Mouse (Mus musculus) spleen, adult 2 months (tissue): ENCODE measurements at regions not wholly inside any gene's neighbourhood (a gene's known extent, or its start where the extent isn't known, plus 50 kb on each side); places are given as distances from the start of the nearest gene placed in this dataset.

ENCODE experiments used
- DNase-seq, 2 experiments: peaks; one replicate each; pipeline versions ENCODE4 v3.0.0 to v3.0.0-alpha.2; 2012 to 2021; ENCODE audit warnings: low spot score in 2 of 2, low read depth in 1 of 2
- H3K27ac ChIP-seq: fragments of 200-500 bp; 2 replicates; pipeline ENCODE4 v1.5.1; 2012; ENCODE audit warnings: low read length, inconsistent platforms; ENCODE audit not compliant: insufficient read depth
- H3K27me3 ChIP-seq: fragments of 200-500 bp; 2 replicates; pipeline ENCODE4 v1.6.1; 2012; ENCODE audit warnings: mild to moderate bottlenecking, moderate library complexity, low read length, inconsistent platforms; ENCODE audit not compliant: control insufficient read depth, insufficient read depth
- H3K36me3 ChIP-seq: fragments of 200-500 bp; 2 replicates; pipeline ENCODE4 v1.6.1; 2012; ENCODE audit warnings: mild to moderate bottlenecking, low read length, inconsistent platforms; ENCODE audit not compliant: control insufficient read depth, insufficient read depth
- H3K4me1 ChIP-seq: fragments of 200-500 bp; 2 replicates; pipeline ENCODE4 v1.6.1; 2011; ENCODE audit warnings: inconsistent platforms; ENCODE audit not compliant: control insufficient read depth, insufficient read depth, insufficient read length
- H3K4me3 ChIP-seq: fragments of 200-500 bp; 2 replicates; pipeline ENCODE4 v1.5.1; 2011; ENCODE audit warnings: mild to moderate bottlenecking, inconsistent platforms; ENCODE audit not compliant: insufficient read depth, insufficient read length; ENCODE audit errors: extremely low read depth
- CTCF ChIP-seq: fragments of 200-500 bp; IDR thresholded peaks from 2 replicates; pipeline ENCODE4 v1.5.1; 2011; ENCODE audit warnings: mild to moderate bottlenecking, inconsistent platforms; ENCODE audit not compliant: insufficient read depth, insufficient read length, insufficient replicate concordance; ENCODE audit errors: extremely low read depth
- POLR2A ChIP-seq: fragments of 200-500 bp; IDR thresholded peaks from 2 replicates; pipeline ENCODE4 v1.6.1; 2011; ENCODE audit warnings: low read depth, low read length, inconsistent platforms
- WGBS: fragments of 180-500 bp; shearing (Covaris S2); methylation state at CpG from one replicate; pipeline ENCODE4 v1.1.7; 2018; 5-methylcytosine and 5-hydroxymethylcytosine counted together

DNA sequence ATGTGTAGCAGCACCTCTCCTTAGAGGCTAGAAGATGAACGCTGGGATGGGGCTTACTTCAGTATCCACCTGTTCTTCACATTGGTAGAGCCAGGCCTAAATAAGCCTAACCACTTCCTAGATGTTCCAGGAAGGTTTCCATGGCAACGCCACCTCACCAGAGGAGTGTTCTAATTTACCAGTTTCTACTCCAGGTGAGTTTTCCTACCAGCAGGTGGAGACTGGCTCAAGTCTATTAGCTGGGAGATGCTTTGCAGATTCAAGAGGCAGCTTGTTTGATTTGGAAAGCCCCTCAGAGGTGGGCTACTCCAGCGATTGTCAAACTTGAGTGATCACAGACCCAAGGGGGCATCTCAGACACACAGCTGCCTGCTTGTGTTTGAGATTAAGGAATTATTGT, 138.8 kb upstream of the Prok2 start:
- Histone ChIP-seq H3K4me1 (no peaks in the 10 kb centered on the region), H3K36me3 (no peaks in the 10 kb centered on the region), H3K27ac (no peak overlapping the region), H3K27me3 (no peaks in the 10 kb centered on the region), H3K4me3 (no peak overlapping the region)
- TF ChIP-seq CTCF: no peak
- TF ChIP-seq POLR2A: no peak
- WGBS: 59% methylated on average over 3 of the region's 3 CpGs
- no peak for DNase-seq

GRCm38 (mm10) chr6:99863418-99863817, 137.2 kb upstream of the Prok2 start:
- WGBS: 78% methylated on average over 9 of the region's 9 CpGs
- no peak for DNase-seq
- Histone ChIP-seq H3K27me3 (no peaks in the 10 kb centered on the region), H3K4me3 (no peak overlapping the region), H3K27ac (no peak overlapping the region), H3K36me3 (no peaks in the 10 kb centered on the region), H3K4me1 (no peaks in the 10 kb centered on the region)
- no peak for TF ChIP-seq CTCF
- no peak for TF ChIP-seq POLR2A

DNA sequence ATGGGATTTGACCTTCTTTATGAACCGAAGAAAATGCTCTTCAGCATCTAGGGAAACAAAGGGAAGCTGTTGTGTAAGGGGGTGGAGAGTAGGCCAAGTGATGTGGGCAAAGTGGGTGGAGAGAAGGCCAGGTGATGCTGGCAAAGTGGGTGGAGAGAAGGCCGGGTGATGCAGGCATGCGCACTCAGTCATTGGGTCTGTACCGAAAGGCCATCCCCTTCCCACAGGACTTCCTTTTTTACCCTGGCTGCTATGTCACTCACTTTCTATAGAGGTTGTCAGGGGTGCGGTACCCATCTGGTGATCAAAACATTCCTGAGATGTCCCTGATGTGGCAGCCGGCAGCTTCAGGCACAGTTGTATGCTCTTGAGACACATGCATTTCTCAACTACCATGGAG, 131.2 kb upstream of the Prok2 start:
- no peak overlapping the region for H3K4me3 ChIP-seq
- WGBS: 81% methylated on average over 6 of the region's 6 CpGs
- H3K4me1 ChIP-seq: no peaks in the 10 kb centered on the region
- no peaks in the 10 kb centered on the region for H3K27me3 ChIP-seq
- H3K27ac ChIP-seq: no peak overlapping the region
- H3K36me3 ChIP-seq: no peaks in the 10 kb centered on the region
- TF ChIP-seq POLR2A (no peak), CTCF (no peak)
- no peak for DNase-seq

DNA sequence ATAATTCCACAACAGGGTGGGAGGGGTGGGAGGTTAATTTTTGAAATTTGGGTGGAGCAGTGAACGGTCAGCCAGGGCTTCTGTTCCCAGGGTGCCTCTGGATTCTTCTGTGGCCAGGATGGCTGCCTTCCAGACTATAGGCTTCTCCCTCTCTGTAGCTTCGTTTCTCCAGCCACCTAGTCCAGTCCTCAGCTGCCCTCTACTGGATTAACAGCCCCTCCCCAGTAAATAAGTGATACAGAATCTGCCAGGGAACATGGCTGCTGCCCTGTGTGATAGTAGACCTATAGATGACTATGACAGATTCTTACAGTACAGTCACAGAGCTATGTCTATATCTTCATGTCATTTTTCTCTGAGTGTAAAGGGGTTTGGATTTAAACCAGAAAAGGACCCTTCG, 127.5 kb upstream of the Prok2 start:
- no peak overlapping the region for H3K27ac ChIP-seq
- TF ChIP-seq POLR2A: no peak
- no peak for TF ChIP-seq CTCF
- H3K36me3 ChIP-seq: no peaks in the 10 kb centered on the region
- 60% methylated on average over 3 of the region's 3 CpGs for WGBS
- H3K27me3 ChIP-seq: no peaks in the 10 kb centered on the region
- no peak overlapping the region for H3K4me3 ChIP-seq
- no peak for DNase-seq
- H3K4me1 ChIP-seq: no peaks in the 10 kb centered on the region

DNA sequence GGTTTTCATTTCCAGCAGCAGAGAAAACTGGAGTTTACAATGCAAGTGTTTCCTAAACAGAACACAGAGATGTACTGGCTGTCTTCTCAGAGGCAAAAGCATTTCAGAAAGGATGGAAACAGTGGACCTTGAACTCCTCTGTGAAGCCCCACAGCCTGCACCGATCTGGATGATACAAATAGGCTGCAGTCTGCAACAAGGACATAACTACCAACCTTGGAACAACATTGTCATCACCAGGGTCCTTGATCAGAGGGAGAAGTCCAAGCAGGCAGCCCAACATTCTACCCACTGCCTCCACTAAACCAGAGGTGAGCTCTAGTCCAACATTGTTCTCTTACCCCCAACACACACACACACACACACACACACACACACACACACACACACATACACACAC, 124.5 kb upstream of the Prok2 start:
- 90% methylated on average over 1 of the region's 1 CpGs for WGBS
- no peak for TF ChIP-seq POLR2A
- no peak for TF ChIP-seq CTCF

GRCm38 (mm10) chr6:99845508-99845846, 119.3 kb upstream of the Prok2 start:
- no peak for DNase-seq
- WGBS: 91% methylated on average over 4 of the region's 4 CpGs
- Histone ChIP-seq H3K36me3 (no peaks in the 10 kb centered on the region), H3K27me3 (no peaks in the 10 kb centered on the region), H3K4me3 (no peak overlapping the region), H3K4me1 (no peaks in the 10 kb centered on the region), H3K27ac (no peak overlapping the region)
- TF ChIP-seq POLR2A (no peak), CTCF (no peak)

More for the DNA sequence above, 124.5 kb upstream of the Prok2 start:
- DNase-seq: no peak
- H3K4me1 ChIP-seq: no peaks in the 10 kb centered on the region
- no peaks in the 10 kb centered on the region for H3K27me3 ChIP-seq
- no peak overlapping the region for H3K27ac ChIP-seq
- no peaks in the 10 kb centered on the region for H3K36me3 ChIP-seq
- H3K4me3 ChIP-seq: no peak overlapping the region

DNA sequence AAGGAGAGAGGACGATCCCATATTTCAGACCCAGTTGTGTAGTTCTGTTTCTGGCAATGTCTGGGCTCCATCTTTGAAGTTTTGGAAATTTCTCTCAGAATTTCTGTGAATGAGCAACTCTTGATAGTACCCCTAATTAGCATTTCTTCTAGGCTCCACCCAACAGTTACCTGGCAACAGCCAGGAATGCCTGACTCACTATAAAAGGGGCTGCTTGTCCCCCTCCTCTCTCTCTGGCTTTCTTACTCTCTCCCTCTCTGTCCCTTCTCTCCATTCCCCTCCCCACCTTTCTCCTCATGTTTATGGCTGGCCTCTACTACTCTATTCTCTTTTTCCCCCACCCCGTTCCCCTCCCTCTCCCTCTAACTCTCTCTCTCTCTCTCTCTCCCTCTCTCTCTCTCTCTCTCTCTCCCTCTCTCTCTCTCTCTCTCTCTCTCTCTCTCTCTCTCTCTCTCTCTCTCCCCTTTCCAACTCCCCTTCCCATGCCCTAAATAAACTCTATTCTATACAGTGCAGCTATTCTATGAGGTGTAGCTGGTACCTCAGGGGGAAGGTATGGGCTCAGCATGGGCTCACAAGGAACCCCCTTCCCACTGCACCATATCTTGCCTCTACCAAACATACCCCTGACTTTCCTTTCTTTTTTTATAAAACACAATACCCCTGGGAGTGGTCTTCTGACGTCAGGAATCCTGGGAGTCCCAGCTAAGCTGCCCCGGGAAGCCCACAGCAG, 118.7 kb upstream of the Prok2 start:
- no peak overlapping the region for H3K4me3 ChIP-seq
- 62% methylated on average over 4 of the region's 4 CpGs for WGBS

More for the DNA sequence above, 118.7 kb upstream of the Prok2 start:
- TF ChIP-seq CTCF (no peak), POLR2A (no peak)
- H3K4me1 ChIP-seq: no peaks in the 10 kb centered on the region
- DNase-seq: no peak
- H3K27me3 ChIP-seq: no peaks in the 10 kb centered on the region
- no peaks in the 10 kb centered on the region for H3K36me3 ChIP-seq
- no peak overlapping the region for H3K27ac ChIP-seq
